Mouse (Mus musculus) ES-Bruce4 (cell line): ENCODE measurements around the gene Hoxd4. TPM values are rescaled to one million over a fixed set of nuclear protein-coding genes. Genes with fewer than 3 reads are reported as not detected.

Experiments
- H3K27ac ChIP-seq: 2 replicates; pipeline ENCODE4 v1.5.1; 2012; ENCODE audit warnings: low read length, inconsistent platforms; ENCODE audit not compliant: insufficient read depth
- H3K27me3 ChIP-seq: 2 replicates; pipeline ENCODE4 v1.6.1; 2012; ENCODE audit warnings: mild to moderate bottlenecking, low read length, inconsistent platforms; ENCODE audit not compliant: control insufficient read depth, poor library complexity, insufficient read depth, severe bottlenecking
- H3K36me3 ChIP-seq: 2 replicates; pipeline ENCODE4 v1.6.1; 2012; ENCODE audit warnings: inconsistent platforms, mild to moderate bottlenecking, low read length, moderate library complexity; ENCODE audit not compliant: control insufficient read depth, poor library complexity, insufficient read depth, severe bottlenecking
- H3K4me1 ChIP-seq: one replicate; pipeline ENCODE4 v1.8.1; 2011; ENCODE audit warnings: low read length; ENCODE audit not compliant: control insufficient read depth, insufficient read depth
- H3K4me3 ChIP-seq: 2 replicates; pipeline ENCODE4 v1.5.1; 2011; ENCODE audit warnings: low read depth, mild to moderate bottlenecking, low read length
- H3K9ac ChIP-seq: 2 replicates; pipeline ENCODE4 v1.6.1; 2012; ENCODE audit warnings: low read depth, mild to moderate bottlenecking, inconsistent platforms; ENCODE audit not compliant: poor library complexity, severe bottlenecking
- H3K9me3 ChIP-seq: replicated peaks from 2 replicates; pipeline ENCODE4 v1.6.1; 2012; ENCODE audit warnings: mild to moderate bottlenecking, low read length, inconsistent platforms; ENCODE audit not compliant: control insufficient read depth, poor library complexity, insufficient read depth, severe bottlenecking
- CTCF ChIP-seq: IDR thresholded peaks from one replicate; pipeline ENCODE4 v1.8.1; 2011; ENCODE audit warnings: low read depth, low read length
- EP300 ChIP-seq: IDR thresholded peaks from 2 replicates; pipeline ENCODE4 v1.6.1; 2011; ENCODE audit warnings: low read depth, low read length; ENCODE audit not compliant: insufficient read depth
- POLR2A ChIP-seq: IDR thresholded peaks from one replicate; pipeline ENCODE4 v1.8.1; 2011; ENCODE audit warnings: low read length; ENCODE audit not compliant: insufficient read depth
- polyA plus RNA-seq: library from polyadenylated mRNA; stranded (reverse); fragments of >200 nt; gene quantifications from 2 replicates; pipeline ENCODE4 v1.2.4, GENCODE M21; 2011; ENCODE audit warnings: low read depth; ENCODE audit not compliant: missing spikeins, insufficient read depth, insufficient read length

Hoxd4 gene
- polyA plus RNA-seq, 1 experiment: 0.40 TPM

DNA sequence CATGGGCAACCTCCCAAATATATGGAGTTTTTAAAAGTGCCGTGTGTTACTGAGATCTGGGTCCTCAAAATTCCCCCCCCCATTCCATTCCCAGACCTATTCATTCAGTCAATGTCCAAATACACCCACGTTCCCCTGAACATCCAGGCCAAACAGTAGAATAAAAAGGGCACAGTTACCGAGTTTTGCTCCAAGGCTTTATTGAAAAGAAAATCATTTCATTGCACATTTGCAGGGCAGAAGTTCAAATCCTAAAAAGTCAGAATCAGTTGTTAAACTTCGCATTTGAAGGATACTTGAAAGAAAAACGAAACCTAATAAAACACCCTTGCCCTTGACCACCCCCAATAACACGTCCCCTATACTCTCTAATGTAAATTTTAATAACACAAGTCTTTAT is 8.9 kb upstream of the Hoxd4 start:
- peaks cover 63% of the 10 kb centered on the region for H3K27me3 ChIP-seq
- H3K9me3 ChIP-seq: no peaks in the 10 kb centered on the region
- H3K27ac ChIP-seq: no peak overlapping the region
- H3K4me1 ChIP-seq: no peaks in the 10 kb centered on the region
- no peak overlapping the region for H3K9ac ChIP-seq
- TF ChIP-seq EP300 (no peak), POLR2A (no peak), CTCF (no peak)
- no peak overlapping the region for H3K4me3 ChIP-seq
- no peaks in the 10 kb centered on the region for H3K36me3 ChIP-seq

DNA sequence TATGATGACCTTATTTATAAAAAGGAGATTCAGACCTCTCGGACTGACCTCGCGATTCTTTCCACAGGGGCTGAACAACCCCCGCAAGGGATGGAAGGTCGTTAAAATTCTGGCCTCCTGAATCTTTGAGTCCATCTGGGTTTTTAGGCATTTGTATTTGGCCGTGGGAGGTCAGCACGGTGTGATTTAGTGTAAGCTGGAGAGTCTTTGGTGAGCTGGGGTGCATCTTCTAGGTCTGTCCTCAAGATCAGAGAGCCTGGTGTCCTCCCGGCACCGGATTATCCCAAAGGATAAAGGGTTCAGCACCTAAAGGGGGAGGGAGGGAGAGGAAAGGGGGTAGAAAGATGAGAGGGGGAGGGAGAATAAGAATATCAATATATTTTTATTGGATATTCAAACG is 8.4 kb upstream of the Hoxd4 start:
- H3K36me3 ChIP-seq: no peaks in the 10 kb centered on the region
- no peak overlapping the region for H3K4me3 ChIP-seq
- no peak for TF ChIP-seq EP300
- no peak overlapping the region for H3K27ac ChIP-seq
- H3K9ac ChIP-seq: no peak overlapping the region
- H3K27me3 ChIP-seq: peaks cover 60% of the 10 kb centered on the region
- no peaks in the 10 kb centered on the region for H3K9me3 ChIP-seq
- no peaks in the 10 kb centered on the region for H3K4me1 ChIP-seq

DNA sequence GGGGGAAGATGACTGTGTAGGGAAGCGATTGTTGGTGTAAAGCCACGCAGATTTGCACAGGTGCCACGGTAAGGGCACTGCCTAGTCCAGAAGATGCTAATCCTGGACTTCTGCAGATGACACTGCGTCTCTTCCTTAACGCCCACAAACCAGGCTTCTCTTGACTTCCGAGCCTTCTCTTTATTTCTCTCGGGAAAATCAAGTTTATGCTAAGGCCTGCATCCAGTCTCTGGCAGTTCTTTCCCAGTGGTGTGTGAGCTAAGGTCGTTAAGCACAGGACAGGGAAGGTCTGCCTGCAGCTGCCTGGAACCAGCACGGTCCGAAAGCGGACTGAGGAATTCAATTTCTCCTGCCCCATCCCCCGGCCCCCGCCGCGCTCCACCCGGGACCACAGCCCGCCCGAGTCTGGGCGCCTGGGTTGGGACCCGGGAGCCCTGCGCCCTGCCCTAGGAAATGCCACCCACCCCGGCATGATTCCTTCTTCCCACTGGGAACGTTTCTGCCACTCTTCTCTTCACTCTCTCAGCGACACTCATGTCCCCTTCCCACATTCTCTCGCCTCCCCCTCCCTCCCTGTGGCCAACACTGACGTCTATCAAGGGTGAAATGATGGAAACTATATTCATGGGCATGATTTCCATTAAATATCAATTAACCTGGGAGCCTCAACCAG is 7.9 kb upstream of the Hoxd4 start:
- Histone ChIP-seq H3K4me1 (no peaks in the 10 kb centered on the region), H3K27ac (no peak overlapping the region), H3K9ac (no peak overlapping the region), H3K4me3 (no peak overlapping the region), H3K36me3 (no peaks in the 10 kb centered on the region), H3K9me3 (no peaks in the 10 kb centered on the region), H3K27me3 (peaks cover 59% of the 10 kb centered on the region)
- TF ChIP-seq EP300 (no peak), CTCF (no peak), POLR2A (no peak)

DNA sequence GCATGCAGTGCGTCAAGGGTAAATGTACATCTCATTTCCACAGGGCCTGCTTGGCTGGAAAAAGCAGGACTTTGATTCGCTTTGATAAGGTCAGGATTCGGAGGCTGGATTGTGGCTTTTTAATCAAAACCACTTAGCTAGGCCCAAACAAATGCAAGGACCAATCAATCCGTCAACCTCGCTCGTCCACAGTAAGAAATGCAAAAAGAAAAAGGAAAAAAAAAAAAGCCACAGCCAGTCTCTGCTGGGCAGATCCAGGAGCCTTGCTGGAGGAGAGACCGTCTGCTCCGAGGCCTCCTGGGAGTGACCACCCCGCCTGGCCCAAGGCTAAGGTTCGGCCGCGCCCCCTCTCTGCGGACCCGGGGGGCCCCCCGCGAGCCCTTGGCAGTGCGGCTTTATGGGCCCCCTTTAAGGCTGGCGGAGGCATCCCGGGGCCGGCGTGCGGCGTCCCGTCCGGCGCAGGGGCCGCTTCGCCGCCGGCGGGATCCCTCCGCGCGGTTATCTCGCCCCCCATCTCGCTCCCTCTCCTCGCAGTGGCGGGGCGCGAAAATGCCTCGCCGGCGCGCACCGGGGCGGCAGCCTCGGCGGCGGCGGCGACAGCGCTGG is 7.2 kb upstream of the Hoxd4 start, which contains the start of gene Hoxd8:
Gene Hoxd8 (plus strand): TSS at position 223 of the 606 bp plus-strand sequence.
- no peaks in the 10 kb centered on the region for H3K4me1 ChIP-seq
- H3K36me3 ChIP-seq: no peaks in the 10 kb centered on the region
- no peak within 1 kb of the TSS for H3K27ac ChIP-seq
- H3K9me3 ChIP-seq: no peaks in the 10 kb centered on the region
- peaks cover 56% of the 10 kb centered on the region for H3K27me3 ChIP-seq
- TF ChIP-seq EP300 (no peak), CTCF (no peak), POLR2A (no peak)
- peak within 1 kb of the TSS; percentile 97 for H3K9ac ChIP-seq
- H3K4me3 ChIP-seq: peak within 1 kb of the TSS; percentile 61

DNA sequence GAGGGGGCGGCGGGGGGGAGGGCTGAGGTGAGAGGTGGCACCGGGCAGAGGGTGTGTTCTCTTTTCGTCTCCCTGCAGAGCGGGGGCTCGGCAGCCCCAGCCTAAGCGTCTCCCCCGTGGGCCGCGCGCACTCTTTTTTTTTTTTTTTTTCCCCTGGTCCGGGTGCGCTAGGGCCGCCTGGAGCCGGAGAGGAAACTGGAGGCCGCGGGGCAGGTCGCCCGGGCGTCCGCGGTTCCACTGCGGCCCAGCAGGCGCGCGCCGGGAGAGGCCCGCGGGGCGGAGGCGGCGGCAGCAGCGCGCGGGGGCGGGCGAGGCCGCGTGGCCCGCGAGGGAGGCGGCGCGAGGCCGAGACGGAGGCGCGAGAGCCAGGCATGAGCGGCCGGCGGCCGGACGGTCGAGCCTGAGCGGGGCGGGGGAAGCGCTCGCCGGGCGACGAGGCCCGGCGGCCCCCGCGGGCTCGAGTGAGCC is 6.7 kb upstream of the Hoxd4 start:
- Histone ChIP-seq H3K27ac (no peak overlapping the region), H3K27me3 (peaks cover 55% of the 10 kb centered on the region), H3K4me1 (no peaks in the 10 kb centered on the region), H3K9me3 (no peaks in the 10 kb centered on the region), H3K36me3 (no peaks in the 10 kb centered on the region), H3K9ac (peak overlapping the region; percentile 97), H3K4me3 (peak overlapping the region; percentile 61)
- TF ChIP-seq CTCF: no peak
- no peak for TF ChIP-seq POLR2A
- no peak for TF ChIP-seq EP300

DNA sequence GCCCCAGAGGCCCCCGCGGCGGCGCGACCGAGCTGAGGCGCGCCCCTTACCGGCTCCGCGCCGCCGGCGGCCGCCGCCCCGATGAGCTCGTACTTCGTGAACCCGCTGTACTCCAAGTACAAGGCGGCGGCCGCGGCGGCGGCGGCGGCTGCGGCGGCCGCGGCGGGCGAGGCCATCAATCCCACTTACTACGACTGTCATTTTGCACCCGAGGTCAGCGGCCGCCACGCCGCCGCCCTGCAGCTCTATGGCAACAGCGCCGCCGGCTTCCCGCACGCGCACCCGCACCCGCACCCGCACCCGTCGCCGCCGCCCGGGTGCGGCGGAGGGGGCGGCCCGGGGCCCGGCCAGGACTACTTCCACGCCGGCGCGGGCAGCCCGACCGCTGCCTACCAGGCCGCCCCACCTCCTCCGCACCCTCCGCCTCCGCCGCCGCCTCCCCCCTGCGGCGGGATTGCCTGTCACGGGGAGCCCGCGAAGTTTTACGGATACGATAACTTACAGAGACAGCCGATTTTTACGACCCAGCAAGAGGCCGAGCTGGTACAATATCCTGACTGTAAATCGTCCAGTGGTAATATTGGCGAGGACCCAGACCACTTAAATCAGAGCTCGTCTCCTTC is 6.2 kb upstream of the Hoxd4 start:
- Histone ChIP-seq H3K27me3 (peaks cover 58% of the 10 kb centered on the region), H3K9ac (peak overlapping the region; percentile 97), H3K9me3 (no peaks in the 10 kb centered on the region), H3K4me3 (peak overlapping the region; percentile 55; the same call in 1 of the 2 replicates), H3K27ac (no peak overlapping the region), H3K36me3 (no peaks in the 10 kb centered on the region), H3K4me1 (no peaks in the 10 kb centered on the region)
- TF ChIP-seq EP300 (no peak), CTCF (no peak), POLR2A (no peak)
